28 mouse cellular contexts compared by ENCODE assay signal in the genomic region with DNA sequence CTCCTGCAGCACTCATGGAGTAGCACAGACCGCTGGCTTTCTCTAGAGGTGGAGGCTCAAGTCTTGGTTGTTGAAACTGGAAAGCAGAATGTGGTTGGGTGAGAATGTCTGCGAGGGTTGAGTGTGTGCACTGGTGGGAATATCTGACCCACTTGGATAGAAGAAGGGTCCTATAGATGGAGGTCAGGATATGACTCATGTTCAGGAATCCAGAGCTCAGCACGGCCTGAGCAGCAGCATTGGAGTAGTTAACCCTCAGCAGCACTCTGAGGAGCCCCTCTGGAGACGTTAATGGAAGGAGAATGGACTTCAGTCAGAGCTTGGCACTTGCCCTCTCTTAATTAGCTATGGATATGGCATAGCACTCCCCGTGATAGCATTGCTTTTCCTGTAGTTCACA. TPM values are rescaled to one million over a fixed set of nuclear protein-coding genes. Genes with fewer than 3 reads are reported as not detected.
DNase-seq lines count a peak whose midpoint lies in the region; ATAC-seq and TF ChIP-seq lines count a peak whose summit lies in the region.
"Had no signal": no experiment of that assay in that cellular context is flagged by ENCODE, and none has a peak within 500 bp of the region (broad histone marks: within the 10 kb centered on the region; RNA-seq: fewer than 3 reads in every experiment).

No protein-coding gene starts in this region.

- no peak for TF ChIP-seq POLR2A in myocyte (IDR thresholded peaks at IDR 0.05; ENCODE audit: insufficient read length, low read depth)

- H3K27me3 ChIP-seq in intestine, postnatal 0 days (replicated peaks; ENCODE audit: control insufficient read depth, insufficient read depth, low read length): no peaks in the 10 kb centered on the region
- H3K27me3 ChIP-seq in intestine, embryonic 15.5 days (replicated peaks): no peaks in the 10 kb centered on the region
- H3K27me3 ChIP-seq in myocyte (ENCODE audit: control insufficient read depth, insufficient read depth, insufficient read length): no peaks in the 10 kb centered on the region
- H3K27me3 ChIP-seq: hindbrain, embryonic 12.5 days; hindbrain, embryonic 15.5 days; Patski had no signal

- TF ChIP-seq CTCF in intestine, postnatal 0 days (IDR thresholded peaks at IDR 0.05; ENCODE audit: low read depth): no peak

- H3K36me3 ChIP-seq in intestine, postnatal 0 days (ENCODE audit: control insufficient read depth, insufficient read depth): peaks cover 55% of the 10 kb centered on the region
- peaks cover 9% of the 10 kb centered on the region; the same call in 1 of the 2 replicates for H3K36me3 ChIP-seq in intestine, embryonic 15.5 days
- peaks cover 3% of the 10 kb centered on the region for H3K36me3 ChIP-seq in myocyte (ENCODE audit: control insufficient read depth, insufficient read depth)

- peak overlapping the region; percentile 17 for H3K27ac ChIP-seq in intestine, postnatal 0 days (ENCODE audit: low read depth, low read length)
- no peak overlapping the region for H3K27ac ChIP-seq in intestine, embryonic 15.5 days
- H3K27ac ChIP-seq: heart, adult 2 months; hindbrain, embryonic 12.5 days; hindbrain, embryonic 15.5 days had no signal

- H3K9ac ChIP-seq in intestine, postnatal 0 days (ENCODE audit: low read depth, low read length): no peak overlapping the region
- no peak overlapping the region for H3K9ac ChIP-seq in intestine, embryonic 15.5 days
- H3K9ac ChIP-seq: forebrain, postnatal 0 days; hindbrain, embryonic 12.5 days; hindbrain, embryonic 15.5 days had no signal

- DNase-seq in Muller cell, postnatal 12 days (ENCODE audit: inconsistent ontology term): peak; percentile 73
- no peak for DNase-seq in heart, adult 8-10 months (ENCODE audit: low spot score)
- no peak for DNase-seq in natural killer cell, adult 2 months (ENCODE audit: low spot score in 2 of 2)
- DNase-seq in kidney, postnatal 4 days: no peak
- DNase-seq: adrenal gland, postnatal 10 days; adrenal gland, postnatal 36 days; cerebellum, adult 18-20 months; cerebellum, adult 9-10 months; cerebellum, postnatal 14 days; forebrain, postnatal 0 days; gastrocnemius, postnatal 25 days; heart, adult 2 months had no signal

- H3K9me3 ChIP-seq in intestine, postnatal 0 days (ENCODE audit: control insufficient read depth): no peaks in the 10 kb centered on the region
- H3K9me3 ChIP-seq in intestine, embryonic 15.5 days: no peaks in the 10 kb centered on the region
- H3K9me3 ChIP-seq: hindbrain, embryonic 12.5 days; hindbrain, embryonic 15.5 days had no signal

- 57% methylated on average over 5 of the region's 5 CpGs for WGBS in intestine, postnatal 0 days
- 72% methylated on average over 5 of the region's 5 CpGs for WGBS in intestine, embryonic 15.5 days

- no peak overlapping the region for H3ac ChIP-seq in myocyte (ENCODE audit: control insufficient read depth, insufficient read length)

- H3K4me3 ChIP-seq in intestine, postnatal 0 days (ENCODE audit: low read depth, low read length): no peak overlapping the region
- H3K4me3 ChIP-seq in intestine, embryonic 15.5 days (replicated peaks): no peak overlapping the region
- H3K4me3 ChIP-seq in myocyte: no peak overlapping the region
- H3K4me3 ChIP-seq: heart, adult 2 months; hindbrain, embryonic 12.5 days; hindbrain, embryonic 15.5 days had no signal

- H3K79me2 ChIP-seq in myocyte (ENCODE audit: control insufficient read depth, insufficient read depth): no peaks in the 10 kb centered on the region

- no peaks in the 10 kb centered on the region for H3K4me1 ChIP-seq in intestine, postnatal 0 days (replicated peaks; ENCODE audit: control insufficient read depth, insufficient read depth, low read length)
- no peaks in the 10 kb centered on the region for H3K4me1 ChIP-seq in intestine, embryonic 15.5 days (replicated peaks)
- H3K4me1 ChIP-seq: hindbrain, embryonic 12.5 days; hindbrain, embryonic 15.5 days had no signal

- no peak for ATAC-seq in intestine, postnatal 0 days
- no peak for ATAC-seq in intestine, embryonic 15.5 days
- ATAC-seq: CD4-positive, CD25-positive, alpha-beta regulatory T cell, adult 4 months; forebrain, embryonic 14.5 days; forebrain, postnatal 0 days; Patski had no signal

- no peak overlapping the region for H3K4me2 ChIP-seq in intestine, postnatal 0 days (replicated peaks; ENCODE audit: low read depth)
- no peak overlapping the region for H3K4me2 ChIP-seq in intestine, embryonic 15.5 days (replicated peaks)
- peak overlapping the region; percentile 18 for H3K4me2 ChIP-seq in myocyte (ENCODE audit: low read depth)
- H3K4me2 ChIP-seq: heart, embryonic 11.5 days; hindbrain, embryonic 12.5 days; hindbrain, embryonic 15.5 days had no signal

TF ChIP-seq in myocyte, 11 proteins besides CTCF, POLR2A, EP300 and RAD21:
- TF ChIP-seq MYOG (IDR thresholded peaks at IDR 0.05; ENCODE audit: control insufficient read depth in 1 of 3, insufficient read depth in 1 of 3, insufficient read length in 2 of 3, low read depth in 2 of 3): no peak
- no peak for TF ChIP-seq MYOD1 (IDR thresholded peaks at IDR 0.05; ENCODE audit: control insufficient read depth in 1 of 3, insufficient read length in 2 of 3, low read depth in 2 of 3)
- TF ChIP-seq TCF12 (IDR thresholded peaks at IDR 0.05; ENCODE audit: insufficient read depth, poor library complexity, severe bottlenecking): no peak
- no peak for TF ChIP-seq MAX (IDR thresholded peaks at IDR 0.05; ENCODE audit: low read depth)
- TF ChIP-seq REST (IDR thresholded peaks at IDR 0.05; ENCODE audit: insufficient read depth, insufficient read length): no peak
- TF ChIP-seq TCF3 (IDR thresholded peaks at IDR 0.05; ENCODE audit: insufficient read length, low read depth): no peak
- TF ChIP-seq USF1 (IDR thresholded peaks at IDR 0.05; ENCODE audit: low read depth): no peak
- no peak for TF ChIP-seq E2F4 (IDR thresholded peaks at IDR 0.05; ENCODE audit: insufficient read depth)
- no peak for TF ChIP-seq SRF (IDR thresholded peaks at IDR 0.05; ENCODE audit: control insufficient read depth, insufficient read length, low read depth)
- no peak for TF ChIP-seq CEBPB (IDR thresholded peaks at IDR 0.05; ENCODE audit: insufficient read depth, poor library complexity, severe bottlenecking)
- no peak for TF ChIP-seq POLR2AphosphoS2 (IDR thresholded peaks at IDR 0.05; ENCODE audit: insufficient read length, low read depth)
TF ChIP-seq in myocyte: peak in this region for 0.

RNA-seq across cellular contexts. Expression of gene Yrdc, which starts 20.8 kb away (rescaled TPM):
- 19.9 and 22.7 TPM in 2 replicates for polyA plus RNA-seq in intestine, postnatal 0 days (2015; fragmentation: Nextera tagmentation; extraction: Ambion mirVana)
- polyA plus RNA-seq in intestine, embryonic 15.5 days (2015; fragmentation: Nextera tagmentation; extraction: Ambion mirVana): 32.0 and 36.6 TPM in 2 replicates
- polyA plus RNA-seq in myocyte (2012; fragmentation: generic; extraction: Trizol): 36.5 TPM
- total RNA-seq in heart, adult 8-10 months (2022): 10 to 100 TPM; 20.8 to 22.5 (median 22.0) TPM

RNA-seq across cellular contexts. Expression of gene 1110065P20Rik, which starts 21.3 kb away (rescaled TPM):
- polyA plus RNA-seq in intestine, postnatal 0 days (2015; fragmentation: Nextera tagmentation; extraction: Ambion mirVana): 58.8 and 59.4 TPM in 2 replicates
- 43.3 and 47.7 TPM in 2 replicates for polyA plus RNA-seq in intestine, embryonic 15.5 days (2015; fragmentation: Nextera tagmentation; extraction: Ambion mirVana)
- 82.5 TPM for polyA plus RNA-seq in myocyte (2012; fragmentation: generic; extraction: Trizol)
- 10 to 100 TPM; 18.2 to 23.5 (median 21.0) TPM for total RNA-seq in heart, adult 8-10 months (2022)

RNA-seq across cellular contexts. Expression of gene Mtf1, which starts 27.8 kb away (rescaled TPM):
- polyA plus RNA-seq in intestine, postnatal 0 days (2015; fragmentation: Nextera tagmentation; extraction: Ambion mirVana): 10.4 and 11.5 TPM in 2 replicates
- polyA plus RNA-seq in intestine, embryonic 15.5 days (2015; fragmentation: Nextera tagmentation; extraction: Ambion mirVana): 13.6 TPM in 2 replicates
- polyA plus RNA-seq in myocyte (2012; fragmentation: generic; extraction: Trizol): 12.9 TPM
- total RNA-seq in heart, adult 8-10 months (2022): 10 to 100 TPM; 12.5 to 18.4 (median 14.5) TPM

RNA-seq across cellular contexts. Expression of gene Maneal, which starts 32.3 kb away (rescaled TPM):
- polyA plus RNA-seq in intestine, postnatal 0 days (2015; fragmentation: Nextera tagmentation; extraction: Ambion mirVana): 0.17 and 0.24 TPM in 2 replicates
- 0.54 and 0.57 TPM in 2 replicates for polyA plus RNA-seq in intestine, embryonic 15.5 days (2015; fragmentation: Nextera tagmentation; extraction: Ambion mirVana)
- not detected for polyA plus RNA-seq in myocyte (2012; fragmentation: generic; extraction: Trizol)
- 1 to 10 TPM in 1 of 4 experiments, under 1 TPM in 3; 0.54 to 1.0 (median 0.69) TPM for total RNA-seq in heart, adult 8-10 months (2022)
- total RNA-seq: hematopoietic stem cell, adult 5-6 weeks had no signal
- polyA plus RNA-seq: Patski had no signal

RNA-seq across cellular contexts. Expression of gene Epha10, which starts 51.0 kb away (rescaled TPM):
- polyA plus RNA-seq in intestine, postnatal 0 days (2015; fragmentation: Nextera tagmentation; extraction: Ambion mirVana): 0.03 and 0.04 TPM in 2 replicates
- 0.25 and 0.31 TPM in 2 replicates for polyA plus RNA-seq in intestine, embryonic 15.5 days (2015; fragmentation: Nextera tagmentation; extraction: Ambion mirVana)
- not detected for polyA plus RNA-seq in myocyte (2012; fragmentation: generic; extraction: Trizol)
- total RNA-seq in heart, adult 8-10 months (2022): not detected
- total RNA-seq: gastrocnemius, adult 8-10 months; gastrocnemius, postnatal 25 days; heart, adult 2 months; heart, postnatal 25 days; hematopoietic stem cell, adult 5-6 weeks; MEL had no signal
- polyA plus RNA-seq: C2C12; CD4-positive, CD25-positive, alpha-beta regulatory T cell, adult 4 months; heart, embryonic 11.5 days; heart, embryonic 14.5 days; heart, postnatal 0 days; Patski had no signal
